Mouse (Mus musculus): ENCODE results near the gene Qtrt1.

DNA sequence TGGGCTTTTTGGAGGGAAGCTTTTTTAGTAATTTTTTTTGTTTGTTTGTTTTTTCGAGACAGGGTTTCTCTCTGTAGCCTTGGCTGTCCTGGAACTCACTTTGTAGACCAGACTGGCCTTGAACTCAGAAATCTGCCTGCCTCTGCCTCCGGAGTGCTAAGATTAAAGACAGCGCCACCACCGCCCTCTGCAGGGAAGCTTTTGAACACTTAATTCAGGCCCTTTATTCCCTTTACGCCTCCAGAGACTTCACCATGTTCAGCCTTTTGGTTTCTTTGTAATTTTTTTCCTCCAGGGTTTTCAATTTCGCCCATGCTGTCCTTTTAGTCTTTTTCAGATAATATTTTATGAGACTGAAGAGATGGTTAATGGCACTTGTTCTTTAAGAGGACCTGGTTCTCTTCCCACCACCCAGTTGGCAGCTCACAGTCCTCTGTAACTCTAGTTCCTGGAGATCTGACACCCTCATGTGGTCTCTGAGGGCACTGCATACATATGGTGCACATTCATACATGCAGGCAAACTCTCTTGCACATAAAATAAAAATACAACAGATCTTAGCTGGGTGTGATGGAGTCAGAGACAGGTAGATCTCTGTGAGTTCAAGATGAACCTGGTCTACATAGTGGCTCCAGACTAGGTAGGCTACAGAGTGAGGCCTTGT is 33.6 kb downstream of the Qtrt1 start:
- TF ChIP-seq CTCF (IDR thresholded peaks at IDR 0.05; ENCODE audit: borderline replicate concordance, control insufficient read depth, extremely low read depth, insufficient read depth, low read length, poor library complexity) = no peak
- TF ChIP-seq POLR2A (IDR thresholded peaks at IDR 0.05; ENCODE audit: control insufficient read depth, extremely low read depth, insufficient read depth, low read length, poor library complexity) = no peak
